Mouse (Mus musculus): ENCODE results near the gene Prr23a3. TPM values are rescaled to one million over a fixed set of nuclear protein-coding genes. Genes with fewer than 3 reads are reported as not detected.

Gene Prr23a3
- polyA plus RNA-seq, 1 experiment, result not detected

DNA sequence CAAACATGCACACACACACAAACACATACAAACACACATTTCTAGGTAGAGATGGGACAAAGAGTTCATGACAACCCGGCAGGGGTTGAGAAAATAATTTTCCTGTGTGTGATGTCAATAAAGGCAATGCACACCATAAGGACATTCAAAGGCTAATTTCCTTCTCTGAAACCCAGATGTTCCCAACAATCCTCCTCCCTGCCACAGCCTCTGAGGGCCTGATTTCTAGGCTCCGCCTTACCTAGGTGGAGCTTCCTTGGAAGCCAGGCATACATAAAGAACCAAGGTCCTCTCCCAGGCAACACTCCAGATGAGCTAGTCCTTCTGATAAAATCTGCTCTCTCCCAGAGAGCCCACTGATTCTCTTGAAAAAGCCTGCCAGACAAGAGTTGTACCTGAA lies 38.3 kb downstream of the Prr23a3 start, which contains the start of gene 7420426K07Rik:
TSS of gene 7420426K07Rik (plus strand) at position 301 of the 400 bp plus-strand sequence.
- H3K36me3 ChIP-seq (ENCODE audit: control insufficient read depth, insufficient read depth, low read length), result no peaks in the 10 kb centered on the region
- no peaks in the 10 kb centered on the region for H3K4me1 ChIP-seq (ENCODE audit: control insufficient read depth, insufficient read depth, insufficient read length)
- no peaks in the 10 kb centered on the region for H3K27me3 ChIP-seq (ENCODE audit: control insufficient read depth, insufficient read depth, low read length)
- H3K27ac ChIP-seq (ENCODE audit: insufficient read depth, low read length), result no peak within 1 kb of the TSS
- WGBS, result 96% methylated on average over 2 of the region's 2 CpGs
- no peak within 1 kb of the TSS for H3K4me3 ChIP-seq (ENCODE audit: extremely low read depth, insufficient read depth, insufficient read length)
- no peak for DNase-seq (ENCODE audit: low read depth in 1 of 2, low spot score in 2 of 2)
- no peak for TF ChIP-seq CTCF (IDR thresholded peaks at IDR 0.05; ENCODE audit: extremely low read depth, insufficient read depth, insufficient read length, insufficient replicate concordance)
- TF ChIP-seq POLR2A (IDR thresholded peaks at IDR 0.05; ENCODE audit: low read depth, low read length), result no peak

Other genes with a start within 250 kb of the Prr23a3 start
- gene Prr23a1, start 22.3 kb upstream of the Prr23a3 start, polyA plus RNA-seq (2012; rRNA removed), result not detected in 2 replicates
- not detected in 2 replicates for gene Prr23a2, start 8.3 kb upstream of the Prr23a3 start, polyA plus RNA-seq (2012; rRNA removed)
- not detected in 2 replicates for gene 7420426K07Rik, start 38.4 kb downstream of the Prr23a3 start, polyA plus RNA-seq (2012; rRNA removed)
- gene Foxl2, start 90.5 kb downstream of the Prr23a3 start, polyA plus RNA-seq (2012; rRNA removed), result not detected in 2 replicates
- 2.9 and 4.6 TPM in 2 replicates for gene Faim, start 121.6 kb downstream of the Prr23a3 start, polyA plus RNA-seq (2012; rRNA removed)
- 0.05 TPM in 1 of 2 replicates, not detected in the other for gene Gm1123, start 170.9 kb downstream of the Prr23a3 start, polyA plus RNA-seq (2012; rRNA removed)